Mouse (Mus musculus) thymus, postnatal 0 days (tissue): ENCODE data around the gene Gm3383. TPM values are rescaled to one million over a fixed set of nuclear protein-coding genes. Genes with fewer than 3 reads are reported as not detected.
"Not testable (repeated sequence)": the region's sequence is repeated elsewhere in the genome, so short reads cannot be mapped to it uniquely, and the experiment has no call there.

Experiments used
- DNase-seq: peaks from one replicate; pipeline ENCODE4 v3.0.0-alpha.2; 2015; ENCODE audit warnings: low spot score
- polyA plus RNA-seq: library from polyadenylated mRNA; unstranded; fragments of >200 nt; fragmentation: Nextera tagmentation; extraction: Ambion mirVana; gene quantifications from 2 replicates; pipeline ENCODE4 v1.2.1, GENCODE M21; 2015

The Gm3383 gene
- polyA plus RNA-seq: 0.36 and 0.43 TPM in 2 replicates

DNA sequence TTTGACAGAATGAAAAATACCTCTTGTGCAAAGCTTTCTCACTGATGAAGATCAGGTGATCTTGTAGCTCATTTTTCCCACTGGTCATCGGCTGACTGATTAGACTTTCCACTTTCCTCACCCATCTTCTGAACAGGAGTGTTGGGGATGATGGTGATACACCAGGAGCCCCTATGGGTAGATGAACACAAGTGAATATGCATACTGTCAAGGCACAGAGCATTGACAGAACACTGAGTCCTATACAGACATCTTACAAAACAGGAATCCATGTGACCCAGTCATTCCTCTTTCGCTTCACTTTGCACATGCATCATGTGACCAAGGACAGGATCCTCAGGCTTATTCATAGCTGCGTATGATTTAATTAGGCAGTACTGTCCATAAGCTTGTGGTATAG lies at the start of gene Gm3383:
TSS of gene Gm3383 (minus strand) at position 101 of the 400 bp plus-strand sequence.
- not testable (repeated sequence) for DNase-seq

- DNase-seq: not testable (repeated sequence)
These were observed 48.1 kb upstream of the Gm3383 start for GRCm38 (mm10) chr14:5855911-5856310.

DNA sequence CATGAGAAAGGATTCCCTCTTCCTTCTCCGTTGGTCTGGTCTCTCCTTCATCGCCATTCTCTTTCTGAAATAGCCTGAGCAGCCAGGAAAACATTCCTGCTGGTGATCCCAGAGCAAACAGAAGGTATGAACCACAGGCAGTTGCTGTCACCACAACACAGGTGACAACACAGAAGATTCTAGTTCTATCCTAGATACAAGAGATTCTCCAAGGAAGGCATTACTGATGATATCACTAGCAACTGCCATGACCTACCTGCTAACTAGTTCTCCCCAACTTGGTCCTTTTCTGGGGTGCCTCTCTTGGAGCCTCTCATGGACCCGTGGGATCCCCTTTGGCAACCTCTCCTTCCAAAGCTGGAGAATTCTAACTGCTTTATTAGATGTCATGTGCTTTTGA lies 22.4 kb upstream of the Gm3383 start, which contains the start of gene Gm3424:
TSS of gene Gm3424 (minus strand) at position 101 of the 400 bp plus-strand sequence.
- not testable (repeated sequence) for DNase-seq

GRCm38 (mm10) chr14:5812699-5813356 lies 5.0 kb upstream of the Gm3383 start:
- not testable (repeated sequence) for DNase-seq

GRCm38 (mm10) chr14:5741477-5741876 lies 66.3 kb downstream of the Gm3383 start, which contains the start of gene Gm3373:
Gene Gm3373, minus strand, starts transcription at chr14:5741577.
- not testable (repeated sequence) for DNase-seq

DNA sequence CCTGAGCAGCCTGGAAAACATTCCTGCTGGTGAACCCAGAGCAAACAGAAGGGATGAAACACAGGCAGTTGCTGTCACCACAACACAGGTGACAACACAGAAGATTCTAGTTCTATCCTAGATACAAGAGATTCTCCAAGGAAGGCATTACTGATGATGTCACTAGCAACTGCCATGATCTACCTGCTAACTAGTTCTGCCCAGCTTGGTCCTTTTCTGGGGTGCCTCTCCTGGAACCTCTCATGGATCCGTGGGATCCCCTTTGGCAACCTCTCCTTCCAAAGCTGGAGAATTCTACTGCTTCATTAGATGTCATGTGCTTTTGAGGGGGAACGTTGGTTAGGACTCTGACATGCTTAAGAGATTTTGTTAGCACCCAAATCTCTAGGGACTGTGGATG lies 120.4 kb downstream of the Gm3383 start, which contains the start of gene Gm9603:
TSS of gene Gm9603 (minus strand) at position 101 of the 400 bp plus-strand sequence.
- not testable (repeated sequence) for DNase-seq

DNA sequence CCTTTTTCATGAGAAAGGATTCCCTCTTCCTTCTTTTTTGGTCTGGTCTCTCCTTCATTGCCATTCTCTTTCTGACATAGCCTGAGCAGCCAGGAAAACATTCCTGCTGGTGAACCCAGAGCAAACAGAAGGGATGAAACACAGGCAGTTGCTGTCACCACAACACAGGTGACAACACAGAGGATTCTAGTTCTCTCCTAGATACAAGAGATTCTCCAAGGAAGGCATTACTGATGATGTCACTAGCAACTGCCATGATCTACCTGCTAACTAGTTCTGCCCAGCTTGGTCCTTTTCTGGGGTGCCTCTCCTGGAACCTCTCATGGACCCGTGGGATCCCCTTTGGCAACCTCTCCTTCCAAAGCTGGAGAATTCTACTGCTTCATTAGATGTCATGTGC lies 174.9 kb downstream of the Gm3383 start, which contains the start of gene Gm8265:
TSS of gene Gm8265 (minus strand) at position 101 of the 400 bp plus-strand sequence.
- not testable (repeated sequence) for DNase-seq

Other genes with a start within 250 kb of the Gm3383 start
- not detected in 2 replicates for gene Gm8265, start 175.0 kb downstream of the Gm3383 start, polyA plus RNA-seq
- not detected in 2 replicates for gene Gm9603, start 120.5 kb downstream of the Gm3383 start, polyA plus RNA-seq
- gene Gm3373, start 66.4 kb downstream of the Gm3383 start, polyA plus RNA-seq: 0.07 TPM in 1 of 2 replicates, not detected in the other
- gene Gm3424, start 22.3 kb upstream of the Gm3383 start, polyA plus RNA-seq: not detected in 2 replicates
- 0.07 TPM in 1 of 2 replicates, not detected in the other for gene Gm8237, start 72.4 kb upstream of the Gm3383 start, polyA plus RNA-seq
- gene Gm3248, start 153.8 kb upstream of the Gm3383 start, polyA plus RNA-seq: 0.08 TPM in 1 of 2 replicates, not detected in the other
- not detected in 2 replicates for gene Gm3453, start 171.2 kb upstream of the Gm3383 start, polyA plus RNA-seq